Mouse (Mus musculus) myocyte (in vitro differentiated cells): ENCODE measurements around the gene Fanci. TPM values are rescaled to one million over a fixed set of nuclear protein-coding genes. Genes with fewer than 3 reads are reported as not detected.

Experiments
- H3K27me3 ChIP-seq: one replicate; pipeline ENCODE4 v1.6.1; 2011; ENCODE audit not compliant: control insufficient read depth, insufficient read depth, insufficient read length
- H3K36me3 ChIP-seq: one replicate; pipeline ENCODE4 v1.6.1; 2011; ENCODE audit not compliant: control insufficient read depth, insufficient read depth
- H3K4me2 ChIP-seq: one replicate; pipeline ENCODE4 v1.6.1; 2011; ENCODE audit warnings: low read depth, control low read depth
- H3K4me3 ChIP-seq: one replicate; pipeline ENCODE4 v1.5.1; 2011; ENCODE audit warnings: mild to moderate bottlenecking, control low read depth, moderate library complexity
- H3K79me2 ChIP-seq: one replicate; pipeline ENCODE4 v1.6.1; 2011; ENCODE audit not compliant: control insufficient read depth, insufficient read depth
- H3ac ChIP-seq: one replicate; pipeline ENCODE4 v1.6.1; 2011; ENCODE audit not compliant: control insufficient read depth, insufficient read length
- CEBPB ChIP-seq: IDR thresholded peaks from 2 replicates; pipeline ENCODE4 v1.6.1; 2011; ENCODE audit warnings: mild to moderate bottlenecking, moderate library complexity; ENCODE audit not compliant: poor library complexity, insufficient read depth, severe bottlenecking
- E2F4 ChIP-seq: IDR thresholded peaks from one replicate; pipeline ENCODE4 v1.6.1; 2011; ENCODE audit warnings: mild to moderate bottlenecking, control low read depth, moderate library complexity; ENCODE audit not compliant: insufficient read depth
- MAX ChIP-seq: IDR thresholded peaks from one replicate; pipeline ENCODE4 v1.6.1; 2011; ENCODE audit warnings: low read depth, mild to moderate bottlenecking, control low read depth
- MYOD1 ChIP-seq, 3 experiments: IDR thresholded peaks; one replicate each; pipeline ENCODE4 v1.6.1; 2011; ENCODE audit warnings: control low read depth in 2 of 3, low read depth in 2 of 3, mild to moderate bottlenecking in 2 of 3, moderate library complexity in 1 of 3; ENCODE audit not compliant: insufficient read length in 2 of 3, control insufficient read depth in 1 of 3
- MYOG ChIP-seq, 3 experiments: IDR thresholded peaks; one replicate each; pipeline ENCODE4 v1.6.1; 2011; ENCODE audit warnings: control low read depth in 2 of 3, low read depth in 2 of 3, mild to moderate bottlenecking in 2 of 3; ENCODE audit not compliant: insufficient read length in 2 of 3, control insufficient read depth in 1 of 3, insufficient read depth in 1 of 3
- POLR2A ChIP-seq: IDR thresholded peaks from one replicate; pipeline ENCODE4 v1.6.1; 2011; ENCODE audit warnings: low read depth, mild to moderate bottlenecking, control low read depth, moderate library complexity; ENCODE audit not compliant: insufficient read length
- POLR2AphosphoS2 ChIP-seq: IDR thresholded peaks from one replicate; pipeline ENCODE4 v1.6.1; 2011; ENCODE audit warnings: low read depth, control low read depth; ENCODE audit not compliant: insufficient read length
- REST ChIP-seq: IDR thresholded peaks from one replicate; pipeline ENCODE4 v1.6.1; 2011; ENCODE audit warnings: mild to moderate bottlenecking, control low read depth, moderate library complexity; ENCODE audit not compliant: insufficient read depth, insufficient read length
- SRF ChIP-seq: IDR thresholded peaks from one replicate; pipeline ENCODE4 v1.6.1; 2011; ENCODE audit warnings: low read depth; ENCODE audit not compliant: control insufficient read depth, insufficient read length
- TCF12 ChIP-seq: IDR thresholded peaks from one replicate; pipeline ENCODE4 v1.6.1; 2011; ENCODE audit warnings: mild to moderate bottlenecking, control low read depth; ENCODE audit not compliant: poor library complexity, insufficient read depth, severe bottlenecking
- TCF3 ChIP-seq: IDR thresholded peaks from one replicate; pipeline ENCODE4 v1.6.1; 2011; ENCODE audit warnings: low read depth, control low read depth; ENCODE audit not compliant: insufficient read length
- USF1 ChIP-seq: IDR thresholded peaks from one replicate; pipeline ENCODE4 v1.6.1; 2011; ENCODE audit warnings: low read depth, mild to moderate bottlenecking, control low read depth, moderate library complexity
- polyA plus RNA-seq: library from polyadenylated mRNA; unstranded; fragments of >200 nt; fragmentation: generic; extraction: Trizol; gene quantifications from one replicate; pipeline ENCODE4 v1.2.1, GENCODE M21; 2012; ENCODE audit warnings: missing spikeins

Gene Fanci
- polyA plus RNA-seq, 1 experiment, result 1.6 TPM

DNA sequence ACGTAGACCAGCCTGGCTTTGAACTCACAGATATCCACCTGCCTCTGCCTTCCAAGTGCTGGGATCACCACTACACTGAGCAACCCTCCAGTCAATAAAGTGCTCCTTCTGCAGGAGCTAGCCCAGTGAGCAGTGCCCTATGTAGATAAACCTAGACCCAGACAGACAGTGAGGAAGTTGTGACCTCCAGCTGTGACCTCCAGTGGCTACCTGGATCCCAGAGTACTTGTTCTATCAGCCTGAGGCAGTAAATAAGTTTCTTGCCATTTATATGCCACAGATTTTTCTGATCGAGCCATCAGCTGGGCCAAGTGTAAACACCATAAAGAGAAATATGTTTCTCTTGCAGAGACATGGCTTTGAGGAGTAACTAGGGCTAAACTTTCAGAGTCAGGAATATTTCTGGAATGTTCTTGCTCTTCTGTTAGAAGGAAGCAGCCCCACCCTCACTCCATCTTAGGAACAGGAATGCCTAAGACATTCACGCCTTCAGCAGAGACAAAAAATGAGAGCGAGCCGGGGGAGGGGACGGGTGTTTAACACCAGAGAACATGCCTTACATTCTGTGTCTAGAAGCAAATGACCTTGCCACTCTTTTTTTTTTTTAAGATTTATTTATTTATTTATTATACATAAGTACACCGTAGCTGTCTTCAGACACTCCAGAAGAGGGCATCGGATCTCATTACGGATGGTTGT lies 81.9 kb downstream of the Fanci start:
- Histone ChIP-seq H3K4me2 (no peak overlapping the region), H3K36me3 (no peaks in the 10 kb centered on the region), H3K79me2 (no peaks in the 10 kb centered on the region), H3K27me3 (peaks cover 6% of the 10 kb centered on the region), H3ac (no peak overlapping the region), H3K4me3 (no peak overlapping the region)
- TF ChIP-seq MYOG (IDR thresholded peaks at IDR 0.05; ENCODE audit: control insufficient read depth in 1 of 3, insufficient read depth in 1 of 3, insufficient read length in 2 of 3, low read depth in 2 of 3) (no peak), MYOD1 (IDR thresholded peaks at IDR 0.05; ENCODE audit: control insufficient read depth in 1 of 3, insufficient read length in 2 of 3, low read depth in 2 of 3) (no peak), POLR2A (no peak)

DNA sequence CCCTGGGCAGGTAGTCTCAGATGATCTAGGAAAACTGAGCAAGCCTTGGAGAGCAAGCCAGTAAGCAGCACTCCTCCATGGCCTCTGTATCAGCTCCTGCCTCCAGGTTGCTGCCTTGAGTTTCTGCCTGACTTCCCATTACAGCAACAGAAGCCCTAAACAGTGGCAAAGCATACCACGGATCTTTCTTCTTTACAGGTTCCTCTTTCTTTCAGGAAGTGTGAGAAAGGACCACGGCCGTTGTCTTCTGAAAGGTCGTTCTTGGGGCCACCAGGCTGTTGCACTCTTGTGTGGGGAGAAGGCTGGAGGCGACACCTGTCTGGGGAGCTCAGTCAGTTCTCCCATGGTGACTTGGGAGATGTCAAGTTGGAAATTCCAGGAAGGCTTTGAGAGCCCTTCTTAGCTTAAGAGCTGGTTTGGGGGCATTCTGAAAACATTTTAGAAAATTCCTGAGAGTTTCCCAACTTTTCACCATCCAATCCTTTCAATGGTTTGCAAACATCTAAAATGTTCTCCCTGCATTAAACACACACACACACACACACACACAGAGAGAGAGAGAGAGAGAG lies 83.2 kb downstream of the Fanci start:
- TF ChIP-seq TCF3 (no peak), MYOD1 (IDR thresholded peaks at IDR 0.05; ENCODE audit: control insufficient read depth in 1 of 3, insufficient read length in 2 of 3, low read depth in 2 of 3) (no peak), USF1 (no peak), SRF (no peak)
- Histone ChIP-seq H3K79me2 (no peaks in the 10 kb centered on the region), H3K4me2 (no peak overlapping the region), H3K27me3 (peaks cover 6% of the 10 kb centered on the region), H3K36me3 (no peaks in the 10 kb centered on the region), H3K4me3 (no peak overlapping the region), H3ac (no peak overlapping the region)

GRCm38 (mm10) chr7:79486528-79486927 lies 94.8 kb downstream of the Fanci start:
- no peaks in the 10 kb centered on the region for H3K79me2 ChIP-seq
- TF ChIP-seq SRF (no peak), POLR2A (no peak), MYOG (IDR thresholded peaks at IDR 0.05; ENCODE audit: control insufficient read depth in 1 of 3, insufficient read depth in 1 of 3, insufficient read length in 2 of 3, low read depth in 2 of 3) (no peak), REST (no peak), USF1 (no peak), TCF12 (no peak), TCF3 (no peak), MYOD1 (IDR thresholded peaks at IDR 0.05; ENCODE audit: control insufficient read depth in 1 of 3, insufficient read length in 2 of 3, low read depth in 2 of 3) (no peak), POLR2AphosphoS2 (no peak), MAX (no peak), CEBPB (no peak), E2F4 (no peak)
- H3K36me3 ChIP-seq, result no peaks in the 10 kb centered on the region
- no peak overlapping the region for H3ac ChIP-seq
- no peak overlapping the region for H3K4me2 ChIP-seq
- H3K27me3 ChIP-seq, result peaks cover 20% of the 10 kb centered on the region
- H3K4me3 ChIP-seq, result no peak overlapping the region

- no peaks in the 10 kb centered on the region for H3K36me3 ChIP-seq
- no peak overlapping the region for H3K4me3 ChIP-seq
- TF ChIP-seq MYOD1 (IDR thresholded peaks at IDR 0.05; ENCODE audit: control insufficient read depth in 1 of 3, insufficient read length in 2 of 3, low read depth in 2 of 3) (no peak), TCF3 (no peak), CEBPB (no peak), TCF12 (no peak), MYOG (IDR thresholded peaks at IDR 0.05; ENCODE audit: control insufficient read depth in 1 of 3, insufficient read depth in 1 of 3, insufficient read length in 2 of 3, low read depth in 2 of 3) (no peak), MAX (no peak), POLR2A (no peak), E2F4 (no peak), SRF (no peak), USF1 (no peak)
- peaks cover 42% of the 10 kb centered on the region for H3K27me3 ChIP-seq
- H3K79me2 ChIP-seq, result no peaks in the 10 kb centered on the region
- no peak overlapping the region for H3K4me2 ChIP-seq
- no peak overlapping the region for H3ac ChIP-seq
Measured at GRCm38 (mm10) chr7:79493915-79494314, 102.2 kb downstream of the Fanci start.

DNA sequence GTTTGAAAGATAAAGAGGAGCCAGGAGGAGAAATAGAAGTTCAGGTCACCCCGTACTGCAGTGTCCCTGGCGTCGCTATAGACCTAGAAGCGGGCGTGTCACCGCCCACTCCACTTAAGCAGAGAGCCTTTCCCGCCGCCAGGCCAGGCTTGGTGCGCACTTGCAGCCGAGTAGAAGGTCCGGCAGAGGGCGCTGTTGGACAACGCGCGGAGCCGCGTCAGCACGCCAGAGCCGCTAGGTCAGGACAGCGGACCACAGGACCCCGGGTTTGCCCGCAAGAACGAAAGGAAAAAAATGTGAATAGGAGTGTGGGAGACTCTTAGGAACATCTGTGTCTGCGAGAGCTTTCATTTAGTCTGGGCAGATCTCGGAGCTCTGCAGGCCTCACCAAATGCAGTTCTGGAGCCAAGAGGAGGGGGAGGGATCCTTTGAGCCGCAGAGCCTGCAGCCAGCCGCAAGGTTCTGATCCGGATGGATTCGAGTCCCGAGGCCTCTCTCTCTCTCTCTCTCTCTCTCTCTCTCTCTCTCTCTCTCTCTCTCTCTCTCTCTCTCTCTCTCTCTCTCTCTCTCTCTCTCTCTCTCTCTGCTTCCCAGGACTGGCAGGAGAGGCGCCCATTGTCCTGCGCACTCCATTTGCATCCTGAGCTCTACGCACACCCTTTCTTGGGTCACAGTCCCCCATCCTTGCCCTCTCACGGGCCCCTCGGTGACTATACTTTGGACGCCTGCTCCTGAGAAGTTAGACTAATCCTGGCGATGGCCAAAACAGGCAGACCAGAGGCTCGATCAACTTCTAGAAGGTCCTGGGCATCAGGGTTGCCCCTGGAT lies 104.5 kb downstream of the Fanci start:
- peaks cover 45% of the 10 kb centered on the region for H3K27me3 ChIP-seq
- H3K4me2 ChIP-seq, result peak overlapping the region; percentile 64
- TF ChIP-seq TCF12 (no peak), E2F4 (peak; percentile 21)
- H3K4me3 ChIP-seq, result no peak overlapping the region
- no peaks in the 10 kb centered on the region for H3K36me3 ChIP-seq
- no peaks in the 10 kb centered on the region for H3K79me2 ChIP-seq
- no peak overlapping the region for H3ac ChIP-seq
